In genomic region chr5:52352730-52353129, GRCm38 (mm10) we compare ENCODE assay signal across 28 mouse cellular contexts. TPM values are rescaled to one million over a fixed set of nuclear protein-coding genes. Genes with fewer than 3 reads are reported as not detected.
"Had no signal": no experiment of that assay in that cellular context is flagged by ENCODE, and none has a peak within 500 bp of the region (broad histone marks: within the 10 kb centered on the region; RNA-seq: fewer than 3 reads in every experiment).

No protein-coding gene starts in this region.

- H3K4me3 ChIP-seq: gastrocnemius, adult 2 months; heart, adult 2 months; heart, embryonic 13.5 days; heart, embryonic 15.5 days; hindbrain, embryonic 13.5 days; hindbrain, embryonic 15.5 days; kidney, embryonic 15.5 days; limb, embryonic 13.5 days; limb, embryonic 15.5 days had no signal

- ATAC-seq: hindbrain, postnatal 0 days; intestine, embryonic 16.5 days had no signal

- H3K4me2 ChIP-seq: heart, embryonic 11.5 days; heart, embryonic 13.5 days; heart, embryonic 15.5 days; hindbrain, embryonic 13.5 days; hindbrain, embryonic 15.5 days; kidney, embryonic 15.5 days; limb, embryonic 13.5 days; limb, embryonic 15.5 days had no signal

- H3K9me3 ChIP-seq: heart, embryonic 13.5 days; heart, embryonic 15.5 days; hindbrain, embryonic 13.5 days; hindbrain, embryonic 15.5 days; kidney, embryonic 15.5 days; limb, embryonic 13.5 days; limb, embryonic 15.5 days had no signal

- DNase-seq: gastrocnemius, adult 2 months; gastrocnemius, postnatal 10 days; gastrocnemius, postnatal 25 days; heart, adult 11 months; heart, adult 2 months; heart, postnatal 14 days; heart, postnatal 36 days; kidney, adult 11 months; kidney, adult 2 months; kidney, adult 9 months; kidney, postnatal 14 days; kidney, postnatal 36 days; layer of hippocampus, adult 9-11 months; layer of hippocampus, postnatal 36 days; left cerebral cortex, postnatal 4 days had no signal

- H3K9ac ChIP-seq: heart, embryonic 13.5 days; heart, embryonic 15.5 days; hindbrain, embryonic 13.5 days; hindbrain, embryonic 15.5 days; kidney, embryonic 15.5 days; limb, embryonic 13.5 days; limb, embryonic 15.5 days had no signal

- H3K27me3 ChIP-seq: heart, embryonic 13.5 days; heart, embryonic 15.5 days; hindbrain, embryonic 13.5 days; hindbrain, embryonic 15.5 days; kidney, embryonic 15.5 days; limb, embryonic 15.5 days had no signal

- H3K4me1 ChIP-seq: heart, embryonic 13.5 days; heart, embryonic 15.5 days; hindbrain, embryonic 13.5 days; hindbrain, embryonic 15.5 days; kidney, embryonic 15.5 days; limb, embryonic 15.5 days had no signal

- H3K27ac ChIP-seq: gastrocnemius, adult 2 months; heart, adult 2 months; heart, embryonic 13.5 days; heart, embryonic 15.5 days; hindbrain, embryonic 13.5 days; hindbrain, embryonic 15.5 days; hindbrain, postnatal 0 days; kidney, embryonic 15.5 days; kidney, postnatal 0 days; limb, embryonic 13.5 days; limb, embryonic 15.5 days had no signal

- H3K36me3 ChIP-seq: heart, embryonic 13.5 days; heart, embryonic 15.5 days; hindbrain, embryonic 13.5 days; hindbrain, embryonic 15.5 days; kidney, embryonic 15.5 days; limb, embryonic 13.5 days; limb, embryonic 15.5 days had no signal

RNA-seq across cellular contexts. Expression of gene Sod3, which starts 10.9 kb away (rescaled TPM):
- total RNA-seq: hematopoietic stem cell, adult 5-6 weeks had no signal
- polyA plus RNA-seq: limb, embryonic 11.5 days had no signal
